Mouse (Mus musculus) embryonic facial prominence, embryonic 14.5 days (tissue): Measurements from ENCODE around the gene Gm12887. TPM values are rescaled to one million over a fixed set of nuclear protein-coding genes. Genes with fewer than 3 reads are reported as not detected.

ENCODE experiments used
- ATAC-seq: fragments of 200-750 bp; cut with Nextera tagmentation; 2 replicates; pipeline ENCODE4 v1.8.0; 2017; ENCODE audit warnings: low read depth, moderate number of reproducible peaks, moderate TSS enrichment
- DNase-seq: peaks from one replicate; pipeline ENCODE4 v3.0.0-alpha.2; 2015; ENCODE audit warnings: low spot score
- H3K27ac ChIP-seq: fragments of 300-500 bp; sonication (generic); replicated peaks from 2 replicates; pipeline ENCODE4 v1.5.1; 2014; ENCODE audit warnings: low read depth, mild to moderate bottlenecking, low read length, moderate library complexity
- H3K27me3 ChIP-seq: fragments of 300-500 bp; sonication (generic); replicated peaks from 2 replicates; pipeline ENCODE4 v1.6.1; 2014; ENCODE audit warnings: low read length; ENCODE audit not compliant: control insufficient read depth, insufficient read depth
- H3K36me3 ChIP-seq: fragments of 300-500 bp; sonication (generic); 2 replicates; pipeline ENCODE4 v1.6.1; 2014; ENCODE audit warnings: low read length, mixed read lengths; ENCODE audit not compliant: control insufficient read depth, insufficient read depth
- H3K4me1 ChIP-seq: fragments of 300-500 bp; sonication (generic); 2 replicates; pipeline ENCODE4 v1.6.1; 2014; ENCODE audit warnings: antibody characterized with exemption, low read length; ENCODE audit not compliant: control insufficient read depth, insufficient read depth
- H3K4me2 ChIP-seq: fragments of 300-500 bp; sonication (generic); 2 replicates; pipeline ENCODE4 v1.6.1; 2014; ENCODE audit warnings: low read depth, mild to moderate bottlenecking, low read length, moderate library complexity, mixed read lengths
- H3K4me3 ChIP-seq: fragments of 300-500 bp; sonication (generic); 2 replicates; pipeline ENCODE4 v1.5.1; 2014; ENCODE audit warnings: low read depth, mild to moderate bottlenecking, low read length
- H3K9ac ChIP-seq: fragments of 300-500 bp; sonication (generic); 2 replicates; pipeline ENCODE4 v1.6.1; 2014; ENCODE audit warnings: low read depth, mild to moderate bottlenecking, low read length, moderate library complexity, mixed read lengths
- H3K9me3 ChIP-seq: fragments of 300-500 bp; sonication (generic); 2 replicates; pipeline ENCODE4 v1.6.1; 2016; ENCODE audit warnings: low read length; ENCODE audit not compliant: control insufficient read depth
- WGBS: fragments of 180-500 bp; shearing (Covaris S2); extraction: QIAGEN DNeasy Blood & Tissue Kit; methylation state at CpG from one replicate; pipeline ENCODE4 v1.1.7; 2014; 5-methylcytosine and 5-hydroxymethylcytosine counted together
- polyA plus RNA-seq: library from polyadenylated mRNA; unstranded; fragments of >200 nt; fragmentation: Nextera tagmentation; extraction: Ambion mirVana; gene quantifications from 2 replicates; pipeline ENCODE4 v1.2.1, GENCODE M21; 2014

Gm12887 gene
- not detected in 2 replicates for polyA plus RNA-seq

- H3K4me1 ChIP-seq = no peaks in the 10 kb centered on the region
- H3K4me2 ChIP-seq = no peak within 1 kb of the TSS
- no peaks in the 10 kb centered on the region for H3K27me3 ChIP-seq
- 0 out of 2 replicates have a peak, but pooled peaks cover 19% of the 10 kb centered on the region for H3K9me3 ChIP-seq
- no peak within 1 kb of the TSS for H3K4me3 ChIP-seq
- DNase-seq (no peak), ATAC-seq (no peak)
- no peak within 1 kb of the TSS for H3K27ac ChIP-seq
- no peak within 1 kb of the TSS for H3K9ac ChIP-seq
- H3K36me3 ChIP-seq = no peaks in the 10 kb centered on the region
- WGBS = 47% methylated on average over 2 of the region's 2 CpGs
Measured at GRCm38 (mm10) chr4:121622003-121622402, at the start of gene Gm12887. Gm12887 (minus strand) TSS chr4:121622103.

GRCm38 (mm10) chr4:121657040-121657439, 35.1 kb upstream of the Gm12887 start:
- no peak for ATAC-seq
- Histone ChIP-seq H3K27ac (no peak overlapping the region), H3K36me3 (no peaks in the 10 kb centered on the region), H3K9ac (no peak overlapping the region), H3K27me3 (no peaks in the 10 kb centered on the region), H3K4me1 (no peaks in the 10 kb centered on the region), H3K9me3 (peaks cover 21% of the 10 kb centered on the region), H3K4me2 (no peak overlapping the region), H3K4me3 (no peak overlapping the region)
- 83% methylated on average over 1 of the region's 1 CpGs for WGBS
- no peak for DNase-seq

Other genes with a start within 250 kb of the Gm12887 start
- gene Gm12886, start 199.0 kb downstream of the Gm12887 start, polyA plus RNA-seq = not detected in 2 replicates